Mouse (Mus musculus): Measurements from ENCODE around the gene Cdc73. TPM values are rescaled to one million over a fixed set of nuclear protein-coding genes. Genes with fewer than 3 reads are reported as not detected.

Cdc73 gene
- total RNA-seq, 1 experiment, result 38.5 TPM

DNA sequence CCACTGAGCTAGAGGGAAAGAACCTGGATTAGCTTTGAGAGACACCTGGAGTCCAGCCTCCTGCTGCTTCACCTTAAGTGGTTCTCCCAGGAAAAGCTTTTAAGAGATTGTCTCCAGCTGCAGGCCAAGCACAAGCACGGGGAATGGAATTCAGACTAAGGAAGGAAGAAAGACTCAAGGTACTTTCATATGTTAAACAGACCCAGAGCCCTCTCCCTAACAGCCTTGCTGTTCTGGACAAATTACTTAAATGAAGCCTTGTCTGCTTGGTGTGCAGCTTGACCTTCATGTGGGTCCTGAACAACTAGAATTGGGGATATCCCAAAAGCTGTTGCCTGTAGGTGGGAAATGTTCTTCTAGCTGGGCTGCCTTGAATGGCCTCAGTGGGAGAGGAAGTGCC is 147.2 kb downstream of the Cdc73 start:
- H3K9me3 ChIP-seq (ENCODE audit: control insufficient read depth, insufficient read depth, low read depth, low read length), result no peaks in the 10 kb centered on the region
- H3K4me1 ChIP-seq (ENCODE audit: control insufficient read depth in 2 of 2, insufficient read depth in 2 of 2, low read length in 2 of 2, poor library complexity in 1 of 2), result peaks cover 0 to 3% of the 10 kb centered on the region in 2 experiments; a peak in 1 of 4 replicates
- no peak overlapping the region for H3K27ac ChIP-seq (ENCODE audit: insufficient read depth, low read depth, low read length, poor library complexity, severe bottlenecking)
- H3K9ac ChIP-seq (ENCODE audit: insufficient read depth, low read depth, low read length, poor library complexity, severe bottlenecking), result no peak overlapping the region
- no peaks in the 10 kb centered on the region for H3K36me3 ChIP-seq (ENCODE audit: control insufficient read depth, insufficient read depth, low read length, poor library complexity, severe bottlenecking)
- H3K4me3 ChIP-seq (ENCODE audit: insufficient read depth in 1 of 2, low read depth in 1 of 2, low read length in 2 of 2, poor library complexity in 1 of 2, severe bottlenecking in 1 of 2), result no peak overlapping the region
- DNase-seq (ENCODE audit: low read depth, low spot score), result peak; percentile 66
- in situ Hi-C loops (cut with MboI; ENCODE audit: low sequenced_read_pairs in 2 of 2, unreplicated experiment in 2 of 2), result no loop called here
- TF ChIP-seq ZC3H11A (IDR thresholded peaks at IDR 0.05; ENCODE audit: borderline replicate concordance, low read depth, low read length), result no peak
- TF ChIP-seq HCFC1 (IDR thresholded peaks at IDR 0.05; ENCODE audit: borderline replicate concordance, insufficient read depth, low read length), result no peak
- no peak for TF ChIP-seq MAFK (IDR thresholded peaks at IDR 0.05; ENCODE audit: insufficient read depth, low read depth, low read length)
- TF ChIP-seq CHD2 (IDR thresholded peaks at IDR 0.05; ENCODE audit: low read depth, low read length), result no peak
- no peak for TF ChIP-seq ZNF384 (IDR thresholded peaks at IDR 0.05; ENCODE audit: low read depth, low read length)

DNA sequence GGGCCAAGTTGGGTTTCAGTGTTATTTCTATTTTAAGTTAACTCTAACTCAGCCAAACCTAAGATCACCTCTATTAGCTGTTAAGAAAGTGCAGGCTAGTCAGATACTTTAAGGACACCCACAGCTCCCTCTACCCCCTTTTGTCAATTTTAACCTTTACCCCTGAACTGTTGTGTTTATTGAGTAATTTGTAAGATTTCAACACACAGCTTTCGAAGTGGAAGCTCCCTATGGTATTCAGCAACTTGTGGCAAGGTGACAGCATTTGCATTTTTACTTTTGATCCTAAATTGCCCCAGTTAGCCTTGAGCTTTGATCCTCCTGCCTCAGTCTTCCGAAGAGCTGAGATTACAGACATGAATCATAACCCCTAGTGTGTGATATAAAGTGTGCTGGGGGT is 148.1 kb downstream of the Cdc73 start:
- TF ChIP-seq ZNF384 (IDR thresholded peaks at IDR 0.05; ENCODE audit: low read depth, low read length) (0 out of 2 replicates have a peak, but pooled peaks have one; percentile 39), HCFC1 (IDR thresholded peaks at IDR 0.05; ENCODE audit: borderline replicate concordance, insufficient read depth, low read length) (no peak)
- no peak for DNase-seq (ENCODE audit: low read depth, low spot score)
- no peaks in the 10 kb centered on the region for H3K9me3 ChIP-seq (ENCODE audit: control insufficient read depth, insufficient read depth, low read depth, low read length)
- in situ Hi-C loops (cut with MboI; ENCODE audit: low sequenced_read_pairs in 2 of 2, unreplicated experiment in 2 of 2), result no loop called here
- no peak overlapping the region for H3K27ac ChIP-seq (ENCODE audit: insufficient read depth, low read depth, low read length, poor library complexity, severe bottlenecking)
- H3K4me3 ChIP-seq (ENCODE audit: insufficient read depth in 1 of 2, low read depth in 1 of 2, low read length in 2 of 2, poor library complexity in 1 of 2, severe bottlenecking in 1 of 2), result no peak overlapping the region
- no peaks in the 10 kb centered on the region for H3K36me3 ChIP-seq (ENCODE audit: control insufficient read depth, insufficient read depth, low read length, poor library complexity, severe bottlenecking)
- peaks cover 0 to 3% of the 10 kb centered on the region in 2 experiments; a peak in 1 of 4 replicates for H3K4me1 ChIP-seq (ENCODE audit: control insufficient read depth in 2 of 2, insufficient read depth in 2 of 2, low read length in 2 of 2, poor library complexity in 1 of 2)
- no peak overlapping the region for H3K9ac ChIP-seq (ENCODE audit: insufficient read depth, low read depth, low read length, poor library complexity, severe bottlenecking)

Other genes with a start within 250 kb of the Cdc73 start
- gene B3galt2, start 62.2 kb downstream of the Cdc73 start, total RNA-seq (2012; rRNA removed), result 0.21 and 0.22 TPM in 2 replicates
- gene Glrx2, start 13.4 kb upstream of the Cdc73 start, total RNA-seq (2012; rRNA removed), result 35.6 and 36.7 TPM in 2 replicates
- 16.8 TPM in 2 replicates for gene Trove2, start 74.2 kb upstream of the Cdc73 start, total RNA-seq (2012; rRNA removed)
- gene Uchl5, start 74.4 kb upstream of the Cdc73 start, total RNA-seq (2012; rRNA removed), result 41.7 and 58.5 TPM in 2 replicates

Measured in ES-E14 (cell line).